ENCODE assay signal across 14 mouse cellular contexts in genomic region chr16:24830939-24831338, GRCm38 (mm10).
"Had no signal": no experiment of that assay in that cellular context is flagged by ENCODE, and none has a peak within 500 bp of the region (broad histone marks: within the 10 kb centered on the region; RNA-seq: fewer than 3 reads in every experiment).

No protein-coding gene starts in this region.

- H3K9me3 ChIP-seq: limb, embryonic 10.5 days; liver, embryonic 15.5 days; midbrain, embryonic 10.5 days; neural tube, embryonic 12.5 days; stomach, embryonic 15.5 days had no signal

- ATAC-seq: lung, postnatal 0 days had no signal

- H3K36me3 ChIP-seq: limb, embryonic 10.5 days; liver, embryonic 15.5 days; midbrain, embryonic 10.5 days; neural tube, embryonic 12.5 days; stomach, embryonic 15.5 days had no signal

- DNase-seq: kidney, postnatal 25 days; lung, adult 2 months; lung, postnatal 36 days; midbrain, embryonic 14.5 days; thymus, adult 2 months; thymus, postnatal 25 days had no signal

- H3K9ac ChIP-seq: liver, embryonic 15.5 days; neural tube, embryonic 12.5 days; stomach, embryonic 15.5 days had no signal

- H3K27me3 ChIP-seq: liver, embryonic 15.5 days; neural tube, embryonic 12.5 days; stomach, embryonic 15.5 days had no signal

- H3K4me3 ChIP-seq: left cerebral cortex, adult 2 months; limb, embryonic 10.5 days; liver, embryonic 15.5 days; midbrain, embryonic 10.5 days; neural tube, embryonic 12.5 days; stomach, embryonic 15.5 days had no signal

- H3K27ac ChIP-seq: left cerebral cortex, adult 2 months; limb, embryonic 10.5 days; liver, embryonic 15.5 days; midbrain, embryonic 10.5 days; neural tube, embryonic 12.5 days; stomach, embryonic 15.5 days had no signal

- H3K4me1 ChIP-seq: limb, embryonic 10.5 days; liver, embryonic 15.5 days; midbrain, embryonic 10.5 days; neural tube, embryonic 12.5 days; stomach, embryonic 15.5 days had no signal

- H3K4me2 ChIP-seq: liver, embryonic 11.5 days; liver, embryonic 15.5 days; neural tube, embryonic 12.5 days; stomach, embryonic 15.5 days had no signal
